Mouse (Mus musculus): ENCODE results near the gene Tmem11. TPM values are rescaled to one million over a fixed set of nuclear protein-coding genes. Genes with fewer than 3 reads are reported as not detected.

The Tmem11 gene
- 10 to 100 TPM; 22.7 to 23.6 TPM for total RNA-seq (2023)

DNA sequence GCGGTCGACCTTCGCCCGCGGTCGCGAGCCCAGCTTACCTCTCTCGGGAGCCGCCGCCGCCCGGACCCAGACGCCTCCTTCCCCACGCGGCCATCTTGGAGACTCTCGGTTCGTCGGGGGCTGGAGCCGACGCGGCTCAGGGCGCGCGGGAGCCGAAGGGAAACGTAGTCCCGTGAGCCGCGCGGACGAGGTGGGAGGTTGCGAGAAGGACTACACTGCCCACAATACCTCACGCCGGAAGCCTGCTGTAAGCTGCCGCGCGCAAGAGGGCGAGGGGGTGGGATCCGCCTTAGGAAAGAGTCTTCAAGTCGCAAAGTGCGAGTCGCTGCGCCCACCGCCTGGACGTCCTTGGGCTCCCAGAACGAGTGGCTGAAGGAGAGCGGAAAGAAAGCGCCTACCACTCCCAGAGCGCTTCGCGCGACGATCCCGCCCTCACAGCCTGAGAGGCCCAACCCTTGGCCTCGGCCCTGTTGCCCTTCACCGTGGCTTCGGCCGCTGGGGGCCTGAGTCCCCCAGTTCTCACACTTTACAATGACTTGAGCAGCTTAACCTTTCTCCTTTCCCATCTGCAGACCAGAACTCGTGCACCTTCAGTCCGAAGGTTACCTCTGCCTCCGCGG, at the start of gene Tmem11:
Tmem11 (minus strand) TSS at position 598 of the 620 bp plus-strand sequence.

DNA sequence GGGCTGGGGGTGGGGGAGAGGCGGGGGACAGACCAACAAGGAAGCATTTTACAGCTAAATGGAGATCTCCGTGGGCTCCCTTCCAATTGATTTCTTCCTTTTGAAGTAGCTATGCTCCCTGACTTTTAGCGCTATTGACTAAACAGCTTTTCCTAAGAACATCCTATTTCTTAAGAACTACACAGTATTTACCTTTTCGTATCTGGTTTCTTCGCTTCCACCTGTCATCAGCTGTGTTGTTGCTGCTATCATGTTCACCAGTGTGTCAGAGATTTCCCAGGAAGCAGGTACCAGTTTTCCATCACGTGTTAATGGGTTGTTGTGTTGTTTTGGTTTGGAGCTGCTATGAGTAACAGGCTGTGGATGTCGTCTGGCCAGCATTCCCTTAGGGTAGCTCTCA, 35.4 kb upstream of the Tmem11 start, which contains the start of gene Natd1:
Natd1 (minus strand) TSS at position 260 of the 400 bp plus-strand sequence.

DNA sequence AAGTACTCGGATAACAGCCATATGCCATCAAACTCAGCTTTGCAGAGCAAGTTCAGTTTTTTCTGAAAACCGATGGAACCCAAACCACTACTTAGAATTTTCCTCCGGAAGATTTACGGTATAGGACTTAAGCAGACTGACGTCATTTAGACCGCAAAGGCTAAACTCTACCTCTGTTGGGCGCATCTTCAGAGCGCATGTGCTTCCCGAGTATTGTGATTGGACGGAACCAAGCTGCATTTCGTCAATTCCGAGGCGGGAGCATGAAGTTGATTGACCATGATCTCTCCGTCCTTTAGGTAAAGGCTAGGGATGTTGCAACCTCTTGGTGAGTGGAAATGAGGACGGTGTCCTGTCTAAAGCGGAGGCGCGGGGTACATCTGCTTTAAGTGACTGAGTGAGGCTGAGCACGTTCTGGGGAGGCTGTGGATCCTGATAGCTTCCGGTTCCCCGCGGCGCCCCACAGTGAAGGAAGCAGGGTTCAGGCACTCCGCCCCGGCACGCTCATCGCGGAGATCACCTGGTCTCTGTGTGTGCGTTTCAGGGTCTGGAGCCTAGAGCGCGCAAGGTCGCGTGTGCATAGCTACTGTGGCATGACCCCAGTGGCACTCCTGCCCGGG, 48.5 kb downstream of the Tmem11 start, which contains the start of gene Dhrs7b:
Dhrs7b (plus strand) TSS at position 199 of the 620 bp plus-strand sequence.

Other genes with a start within 250 kb of the Tmem11 start
- 10 to 100 TPM; 32.8 to 38.4 TPM for gene Llgl1, start 179.5 kb downstream of the Tmem11 start, total RNA-seq (2023)
- 100 to 1,000 TPM; 220 to 235 TPM for gene Flii, start 152.0 kb downstream of the Tmem11 start, total RNA-seq (2023)
- 1 to 10 TPM; 7.4 to 9.9 TPM for gene Mief2, start 150.9 kb downstream of the Tmem11 start, total RNA-seq (2023)
- gene Top3a, start 101.9 kb downstream of the Tmem11 start, total RNA-seq (2023): 10 to 100 TPM; 24.8 to 32.8 TPM
- gene Smcr8, start 101.7 kb downstream of the Tmem11 start, total RNA-seq (2023): 10 to 100 TPM; 94.3 to 96.8 TPM
- 1 to 10 TPM; 5.1 to 9.1 TPM for gene Shmt1, start 67.6 kb downstream of the Tmem11 start, total RNA-seq (2023)
- gene Dhrs7b, start 48.6 kb downstream of the Tmem11 start, total RNA-seq (2023): 10 to 100 TPM; 13.4 to 17.6 TPM
- 10 to 100 TPM; 22.6 to 25.7 TPM for gene Natd1, start 35.5 kb upstream of the Tmem11 start, total RNA-seq (2023)
- gene Map2k3, start 52.8 kb upstream of the Tmem11 start, total RNA-seq (2023): 10 to 100 TPM; 32.4 to 38.2 TPM
- gene Kcnj12, start 143.3 kb upstream of the Tmem11 start, total RNA-seq (2023): not detected
- 100 to 1,000 TPM; 158 to 204 TPM for gene Tnfrsf13b, start 247.5 kb upstream of the Tmem11 start, total RNA-seq (2023)